Mouse (Mus musculus): Measurements from ENCODE around the gene Pigp. TPM values are rescaled to one million over a fixed set of nuclear protein-coding genes. Genes with fewer than 3 reads are reported as not detected.
A peak's percentile ranks its signal among the peaks of the same experiment; 100 is the strongest.
"Not testable (repeated sequence)": the region's sequence is repeated elsewhere in the genome, so short reads cannot be mapped to it uniquely, and the experiment has no call there.

The Pigp gene
- polyA plus RNA-seq, 1 experiment from 2014 or later, result 111 TPM

DNA sequence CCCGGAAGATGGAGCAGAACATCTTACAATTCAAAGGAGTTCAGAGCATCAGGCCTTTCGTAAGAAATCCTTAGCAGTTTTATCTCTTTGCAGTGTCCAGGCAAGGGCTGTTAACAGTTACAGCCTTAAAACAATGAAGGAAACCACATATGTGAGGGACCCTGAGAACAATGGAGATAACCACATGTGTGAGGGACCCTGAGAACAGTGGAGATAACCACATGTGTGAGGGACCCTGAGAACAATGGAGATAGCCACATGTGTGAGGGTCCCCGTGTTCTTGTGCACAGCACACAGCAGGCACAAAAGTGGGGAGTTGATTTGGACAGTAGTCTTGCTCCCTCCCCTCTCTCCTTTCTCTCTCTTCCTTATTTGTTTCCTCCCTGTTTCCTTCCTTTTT, 13.6 kb downstream of the Pigp start:
- Histone ChIP-seq H3K4me1 (peaks cover 18% of the 10 kb centered on the region), H3K36me3 (no peaks in the 10 kb centered on the region), H3K27me3 (replicated peaks) (no peaks in the 10 kb centered on the region), H3K9me3 (no peaks in the 10 kb centered on the region), H3K4me3 (no peak overlapping the region), H3K9ac (no peak overlapping the region), H3K4me2 (no peak overlapping the region), H3K27ac (replicated peaks) (no peak overlapping the region)
- ATAC-seq (ENCODE audit: extremely low read depth, insufficient number of reproducible peaks, low FRiP score, low TSS enrichment), result no peak
- 72% methylated on average over 3 of the region's 3 CpGs for WGBS

DNA sequence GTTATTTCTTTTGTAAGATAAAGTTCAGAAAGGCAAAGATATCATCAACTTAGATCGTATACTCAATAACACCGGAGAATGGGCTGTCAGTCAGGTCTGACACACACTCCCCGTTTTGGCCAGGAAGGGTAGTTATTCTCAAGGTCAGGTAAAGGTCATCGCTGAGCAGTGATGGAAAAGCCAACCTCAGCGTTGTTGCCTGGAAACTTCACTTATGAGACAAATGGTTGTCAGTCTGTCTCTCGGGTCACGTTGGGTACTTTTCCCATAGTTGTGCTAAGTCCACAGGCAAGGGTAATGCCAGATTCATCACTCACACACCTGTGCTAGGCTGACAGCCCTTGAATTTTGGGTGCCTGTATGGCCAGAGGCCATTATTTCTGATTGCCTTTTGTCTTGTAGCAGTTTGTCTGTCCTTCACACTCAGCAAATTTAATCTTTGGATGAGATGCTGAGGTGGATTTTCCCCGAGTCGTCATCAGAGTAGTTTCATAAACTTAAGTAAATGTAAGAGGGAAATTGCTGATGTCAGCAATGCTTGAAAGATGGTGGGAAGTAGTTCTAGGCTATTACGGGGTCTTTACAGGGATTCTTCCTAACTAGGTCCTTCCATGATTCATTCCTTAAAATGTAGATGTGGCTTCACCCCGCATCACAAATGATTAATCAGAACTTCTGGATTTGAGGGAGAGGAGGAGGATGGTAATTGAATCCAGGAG, 14.7 kb downstream of the Pigp start:
- Histone ChIP-seq H3K27me3 (replicated peaks) (no peaks in the 10 kb centered on the region), H3K27ac (replicated peaks) (no peak overlapping the region), H3K9me3 (no peaks in the 10 kb centered on the region), H3K4me3 (no peak overlapping the region), H3K4me1 (peaks cover 11% of the 10 kb centered on the region), H3K36me3 (no peaks in the 10 kb centered on the region), H3K9ac (no peak overlapping the region), H3K4me2 (no peak overlapping the region)
- WGBS, result 64% methylated on average over 11 of the region's 11 CpGs
- no peak for ATAC-seq (ENCODE audit: extremely low read depth, insufficient number of reproducible peaks, low FRiP score, low TSS enrichment)

GRCm38 (mm10) chr16:94356046-94356445, 15.6 kb downstream of the Pigp start:
- Histone ChIP-seq H3K27ac (replicated peaks) (no peak overlapping the region), H3K4me3 (no peak overlapping the region), H3K9ac (no peak overlapping the region), H3K9me3 (no peaks in the 10 kb centered on the region), H3K27me3 (replicated peaks) (no peaks in the 10 kb centered on the region), H3K4me2 (no peak overlapping the region), H3K4me1 (peaks cover 8% of the 10 kb centered on the region; the same call in 1 of the 2 replicates), H3K36me3 (no peaks in the 10 kb centered on the region)
- 42% methylated on average over 7 of the region's 7 CpGs for WGBS
- no peak for ATAC-seq (ENCODE audit: extremely low read depth, insufficient number of reproducible peaks, low FRiP score, low TSS enrichment)

DNA sequence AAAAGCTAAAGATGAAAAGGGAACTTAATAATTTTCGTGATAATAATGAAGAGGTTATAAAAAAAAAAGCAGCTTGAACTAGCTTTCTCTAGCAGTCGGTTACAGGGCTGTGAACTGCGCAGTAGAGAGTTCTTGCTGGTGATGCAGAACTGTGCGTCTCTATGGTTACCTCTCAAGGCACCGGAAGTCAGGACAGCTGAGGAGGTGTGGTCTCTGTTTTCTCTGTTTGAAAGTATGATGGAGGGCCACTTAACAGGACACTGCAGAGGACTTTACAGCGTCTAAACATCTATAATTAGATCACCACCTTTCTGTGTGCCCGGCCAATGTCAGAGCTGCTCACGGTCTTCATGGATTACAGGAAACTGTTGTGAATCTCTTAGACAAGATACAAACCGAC, 17.2 kb downstream of the Pigp start:
- H3K4me3 ChIP-seq, result no peak overlapping the region
- H3K27me3 ChIP-seq (replicated peaks), result no peaks in the 10 kb centered on the region
- H3K9ac ChIP-seq, result no peak overlapping the region
- H3K4me2 ChIP-seq, result peak overlapping the region; percentile 1; the same call in 1 of the 2 replicates
- H3K4me1 ChIP-seq, result peaks cover 14% of the 10 kb centered on the region; the same call in 1 of the 2 replicates
- no peaks in the 10 kb centered on the region for H3K9me3 ChIP-seq
- ATAC-seq (ENCODE audit: extremely low read depth, insufficient number of reproducible peaks, low FRiP score, low TSS enrichment), result no peak
- 0 out of 2 replicates have a peak overlapping the region, but pooled peaks have one; percentile 16 for H3K27ac ChIP-seq (replicated peaks)
- 32% methylated on average over 9 of the region's 9 CpGs for WGBS
- no peaks in the 10 kb centered on the region for H3K36me3 ChIP-seq

- no peak overlapping the region for H3K9ac ChIP-seq
- no peak overlapping the region for H3K4me2 ChIP-seq
- no peaks in the 10 kb centered on the region for H3K36me3 ChIP-seq
- 69% methylated on average over 10 of the region's 10 CpGs for WGBS
- H3K4me3 ChIP-seq, result no peak overlapping the region
- ATAC-seq (ENCODE audit: extremely low read depth, insufficient number of reproducible peaks, low FRiP score, low TSS enrichment), result no peak
- H3K27ac ChIP-seq (replicated peaks), result no peak overlapping the region
- no peaks in the 10 kb centered on the region for H3K9me3 ChIP-seq
- H3K4me1 ChIP-seq, result peaks cover 14% of the 10 kb centered on the region; the same call in 1 of the 2 replicates
- no peaks in the 10 kb centered on the region for H3K27me3 ChIP-seq (replicated peaks)
Measured at GRCm38 (mm10) chr16:94350287-94350677, 21.4 kb downstream of the Pigp start.

DNA sequence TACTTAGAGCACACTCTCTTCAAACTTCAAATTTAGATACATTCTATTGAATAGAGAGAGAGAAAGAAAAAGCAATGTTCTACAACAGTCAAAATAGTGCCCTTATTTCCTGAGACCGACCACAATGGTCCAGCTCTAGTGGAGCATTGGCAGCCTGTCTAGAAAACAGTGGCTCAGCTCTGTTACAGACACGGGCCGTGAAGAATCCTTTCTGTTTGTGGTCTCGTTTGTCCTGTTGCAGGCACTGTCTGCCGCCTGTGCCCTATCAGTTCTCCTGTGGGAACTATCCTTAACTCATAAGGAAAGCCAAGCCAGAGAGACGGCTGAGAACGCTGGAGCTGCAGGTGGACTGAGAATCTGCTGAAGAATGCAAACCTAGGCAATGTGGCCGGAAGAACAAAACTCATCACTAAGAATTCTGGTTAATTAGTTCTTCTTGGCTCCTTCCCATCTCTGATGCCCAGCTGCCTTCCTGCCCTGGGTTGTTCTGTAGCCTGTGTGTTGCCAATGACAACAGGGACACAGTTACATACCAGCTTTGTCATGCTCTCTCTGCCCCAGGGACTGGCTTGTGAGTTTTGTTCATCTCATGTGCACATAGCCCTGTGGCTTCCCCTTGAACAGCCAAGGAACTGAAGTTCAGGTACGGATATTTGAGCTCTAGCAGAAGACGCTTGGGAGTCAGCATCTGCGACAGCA, 21.9 kb downstream of the Pigp start:
- Histone ChIP-seq H3K4me2 (no peak overlapping the region), H3K4me3 (no peak overlapping the region), H3K36me3 (no peaks in the 10 kb centered on the region), H3K9ac (no peak overlapping the region), H3K4me1 (peaks cover 11% of the 10 kb centered on the region; the same call in 1 of the 2 replicates), H3K27me3 (replicated peaks) (no peaks in the 10 kb centered on the region), H3K27ac (replicated peaks) (no peak overlapping the region), H3K9me3 (no peaks in the 10 kb centered on the region)
- no peak for ATAC-seq (ENCODE audit: extremely low read depth, insufficient number of reproducible peaks, low FRiP score, low TSS enrichment)
- 55% methylated on average over 11 of the region's 11 CpGs for WGBS

GRCm38 (mm10) chr16:94348779-94349178, 22.9 kb downstream of the Pigp start:
- Histone ChIP-seq H3K9ac (no peak overlapping the region), H3K4me2 (no peak overlapping the region), H3K9me3 (no peaks in the 10 kb centered on the region), H3K4me3 (no peak overlapping the region), H3K27ac (replicated peaks) (no peak overlapping the region), H3K4me1 (0 out of 2 replicates have a peak, but pooled peaks cover 5% of the 10 kb centered on the region), H3K27me3 (replicated peaks) (no peaks in the 10 kb centered on the region), H3K36me3 (no peaks in the 10 kb centered on the region)
- 81% methylated on average over 2 of the region's 2 CpGs for WGBS
- no peak for ATAC-seq (ENCODE audit: extremely low read depth, insufficient number of reproducible peaks, low FRiP score, low TSS enrichment)

DNA sequence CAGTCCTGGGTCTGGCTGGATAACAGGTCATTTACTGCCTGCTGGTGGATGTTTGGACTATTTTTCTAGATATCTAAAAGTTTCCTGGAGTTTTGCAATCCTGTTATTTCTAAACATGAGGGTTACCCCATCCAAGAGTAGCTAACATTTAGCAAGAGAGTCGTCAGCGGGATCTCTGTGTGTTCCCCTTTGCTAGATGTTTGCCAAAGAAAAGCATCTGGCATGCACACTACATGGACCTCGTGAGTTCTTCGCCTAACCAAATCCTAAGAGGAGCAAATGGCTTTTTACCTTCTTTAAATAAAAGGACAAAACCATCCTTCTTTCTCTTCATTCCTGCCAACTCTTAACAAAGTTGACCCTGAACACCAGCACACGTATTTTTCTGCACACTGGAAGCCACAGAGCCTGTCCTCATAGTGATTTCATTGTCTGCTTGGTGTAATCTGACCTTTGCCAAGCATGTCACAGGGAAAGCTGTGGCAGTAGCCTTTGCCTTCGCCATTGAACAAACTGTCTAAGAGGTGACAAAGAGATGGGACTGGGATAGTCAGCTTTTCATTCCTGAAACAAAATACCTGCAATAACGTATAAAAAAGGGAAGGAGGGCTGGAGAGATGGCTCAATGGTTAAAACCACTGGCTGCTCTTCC, 24.4 kb downstream of the Pigp start:
- Histone ChIP-seq H3K4me1 (0 out of 2 replicates have a peak, but pooled peaks cover 5% of the 10 kb centered on the region), H3K27ac (replicated peaks) (no peak overlapping the region), H3K4me2 (no peak overlapping the region), H3K36me3 (no peaks in the 10 kb centered on the region), H3K4me3 (no peak overlapping the region), H3K9ac (no peak overlapping the region), H3K27me3 (replicated peaks) (no peaks in the 10 kb centered on the region), H3K9me3 (no peaks in the 10 kb centered on the region)
- ATAC-seq (ENCODE audit: extremely low read depth, insufficient number of reproducible peaks, low FRiP score, low TSS enrichment), result no peak
- WGBS, result 70% methylated on average over 7 of the region's 7 CpGs

- Histone ChIP-seq H3K4me2 (no peak overlapping the region), H3K9ac (no peak overlapping the region), H3K27me3 (replicated peaks) (no peaks in the 10 kb centered on the region), H3K9me3 (no peaks in the 10 kb centered on the region), H3K27ac (replicated peaks) (no peak overlapping the region), H3K4me1 (0 out of 2 replicates have a peak, but pooled peaks cover 5% of the 10 kb centered on the region), H3K36me3 (no peaks in the 10 kb centered on the region), H3K4me3 (no peak overlapping the region)
- ATAC-seq (ENCODE audit: extremely low read depth, insufficient number of reproducible peaks, low FRiP score, low TSS enrichment), result no peak
- WGBS, result 83% methylated on average over 1 of the region's 1 CpGs
Measured at GRCm38 (mm10) chr16:94345733-94346132, 25.9 kb downstream of the Pigp start.

DNA sequence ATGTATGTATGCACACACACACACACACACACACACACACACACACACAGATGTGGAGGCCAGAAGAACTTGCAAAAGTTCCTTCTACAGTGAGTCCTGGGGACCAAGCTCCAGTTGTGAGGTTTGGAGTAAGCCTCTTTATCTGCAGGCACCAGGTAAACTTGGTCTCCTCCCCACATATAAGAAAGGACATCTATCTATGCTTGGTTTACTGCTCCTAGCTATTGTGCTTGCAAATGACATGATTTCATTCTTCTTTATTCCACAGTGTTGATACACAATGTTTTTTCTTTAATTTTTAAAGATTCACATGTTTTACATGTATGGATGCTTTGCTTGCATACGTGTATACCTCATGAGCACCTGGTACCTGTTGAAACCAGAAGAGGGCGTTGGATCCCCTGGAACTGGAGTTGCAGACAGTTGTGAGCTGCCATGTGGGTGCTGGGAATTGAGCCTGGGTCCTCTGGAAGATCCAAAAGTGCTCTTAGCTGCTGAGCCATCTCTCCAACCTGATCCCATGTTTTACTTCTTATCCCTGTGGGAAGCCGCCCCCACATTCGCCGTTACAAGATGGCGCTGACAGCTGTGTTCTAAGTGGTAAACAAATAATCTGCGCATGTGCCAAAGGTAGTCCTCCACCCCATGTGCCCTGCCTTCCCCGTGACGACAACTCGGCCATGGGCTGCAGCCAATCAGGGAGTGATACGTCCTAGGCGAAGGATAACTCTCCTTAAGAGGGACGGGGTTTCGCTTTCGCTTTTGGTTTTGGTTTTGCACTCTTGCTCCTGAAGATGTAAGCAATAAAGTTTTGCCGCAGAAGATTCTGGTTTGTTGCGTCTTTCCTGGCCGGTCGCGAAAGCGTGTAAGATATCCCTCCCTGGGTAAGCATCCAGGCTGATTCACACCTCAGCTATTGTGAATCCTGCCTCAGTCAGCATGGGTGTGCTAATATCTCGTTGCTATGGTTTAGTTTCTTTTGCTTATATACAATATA, 32.2 kb downstream of the Pigp start:
- H3K27me3 ChIP-seq (replicated peaks); H3K4me3 ChIP-seq; ATAC-seq (ENCODE audit: extremely low read depth, insufficient number of reproducible peaks, low FRiP score, low TSS enrichment); H3K4me1 ChIP-seq; H3K9me3 ChIP-seq; H3K36me3 ChIP-seq; H3K4me2 ChIP-seq; H3K27ac ChIP-seq (replicated peaks); H3K9ac ChIP-seq: not testable (repeated sequence)
- WGBS, result 87% methylated on average over 20 of the region's 22 CpGs

All from heart, embryonic 13.5 days (tissue).